Mouse (Mus musculus) cerebellum, postnatal 36 days (tissue): Measurements from ENCODE around the gene Zbtb22.
"Not testable (repeated sequence)": the region's sequence is repeated elsewhere in the genome, so short reads cannot be mapped to it uniquely, and the experiment has no call there.

ENCODE experiments used
- DNase-seq, 2 experiments: peaks; one replicate each; pipeline ENCODE4 v3.0.0; 2021 to 2022; ENCODE audit warnings: mixed read lengths in 2 of 2

Zbtb22 gene

GRCm38 (mm10) chr17:33904835-33905234 lies 10.9 kb upstream of the Zbtb22 start, which contains the start of gene Platr17:
Gene Platr17 (plus strand): TSS chr17:33905135.
- not testable (repeated sequence) for DNase-seq

DNA sequence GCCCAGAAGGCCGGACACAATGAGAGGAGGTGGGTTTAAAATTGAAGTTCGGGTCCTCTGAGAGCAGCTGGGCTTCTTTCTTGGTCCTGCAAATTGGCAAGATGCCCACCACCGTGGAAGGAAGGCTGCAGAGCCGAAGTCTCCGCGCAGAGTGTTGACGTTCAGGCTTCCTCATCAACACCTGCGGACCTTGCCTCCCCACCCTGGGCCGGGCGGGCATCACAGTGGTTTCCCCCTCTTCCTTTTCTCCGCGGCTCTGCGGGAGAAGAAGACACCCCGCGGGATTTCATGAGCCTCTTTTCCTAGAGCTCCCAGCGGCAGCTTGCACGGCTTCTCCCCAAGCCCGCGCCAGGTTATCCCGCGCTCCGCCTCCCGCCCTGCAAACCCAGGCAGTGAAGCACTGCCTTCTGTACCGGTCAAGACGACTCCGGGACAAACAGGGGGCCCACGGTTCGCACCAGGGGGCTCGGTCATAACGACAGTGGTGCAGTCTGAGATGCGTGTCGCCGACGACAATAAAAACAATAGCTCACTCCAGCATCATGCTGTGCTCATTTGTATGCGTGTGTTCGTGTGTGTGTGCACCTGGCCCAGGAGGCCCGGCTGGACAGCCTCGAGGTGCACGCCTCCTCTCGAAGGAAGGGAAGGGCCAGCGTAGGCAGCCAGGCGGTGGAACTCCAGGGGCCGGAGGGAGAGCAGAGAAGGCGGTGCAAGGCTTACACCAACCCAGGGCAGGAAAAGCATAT lies 7.2 kb upstream of the Zbtb22 start:
- peak; percentile 63 to 64 for DNase-seq

- peak; percentile 98 to 99 for DNase-seq
Measured at GRCm38 (mm10) chr17:33909077-33909868, 6.4 kb upstream of the Zbtb22 start, which contains the start of gene Daxx. Gene Daxx (plus strand): TSS chr17:33909414.

DNA sequence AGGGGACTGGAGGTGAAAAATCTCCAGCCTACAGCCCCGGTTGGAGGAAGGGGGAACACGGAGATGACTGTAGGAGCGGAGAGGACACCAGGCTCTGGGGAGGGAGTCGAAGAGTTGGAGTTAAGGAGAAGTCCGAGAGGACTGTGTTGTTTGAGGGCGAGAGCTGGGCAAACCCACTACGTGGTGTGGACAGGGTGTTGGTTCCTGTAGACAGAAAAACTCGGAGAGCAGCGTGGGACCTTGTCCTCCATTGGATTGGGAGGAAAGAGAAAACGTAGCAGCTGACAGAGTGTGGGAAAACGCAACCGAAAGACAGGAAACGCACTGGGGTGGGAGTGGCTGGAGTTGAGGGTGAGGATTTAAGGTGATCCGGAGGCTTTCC lies 5.8 kb upstream of the Zbtb22 start:
- DNase-seq = no peak

DNA sequence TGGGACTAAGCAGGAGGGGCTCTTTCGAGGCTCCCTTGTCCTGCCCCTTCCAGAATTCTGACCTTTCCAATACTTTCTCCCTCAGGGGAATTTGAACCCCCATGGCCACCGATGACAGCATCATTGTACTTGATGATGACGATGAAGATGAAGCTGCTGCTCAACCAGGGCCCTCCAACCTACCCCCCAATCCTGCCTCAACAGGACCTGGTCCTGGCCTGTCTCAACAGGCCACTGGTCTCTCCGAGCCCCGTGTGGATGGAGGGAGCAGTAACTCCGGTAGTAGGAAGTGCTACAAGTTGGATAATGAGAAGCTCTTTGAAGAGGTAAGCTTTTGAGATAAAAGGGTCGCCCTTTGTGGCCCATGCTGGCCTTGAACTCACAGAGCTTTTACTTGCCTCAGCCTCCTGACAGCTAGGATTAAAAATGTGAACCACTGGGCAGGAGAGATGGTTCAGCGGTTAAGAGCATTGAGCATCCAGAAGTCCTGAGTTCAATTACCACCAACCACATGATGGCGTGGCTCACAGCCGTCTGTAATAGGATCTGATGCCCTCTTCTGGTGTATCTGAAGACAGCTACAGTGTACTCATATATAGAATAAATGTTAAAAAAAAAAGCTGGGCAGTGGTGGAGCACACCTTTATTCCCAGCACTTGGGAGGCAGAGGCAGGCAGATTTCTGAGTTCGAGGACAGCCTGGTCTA lies 5.2 kb upstream of the Zbtb22 start:
- DNase-seq = no peak

GRCm38 (mm10) chr17:33911052-33911812 lies 4.5 kb upstream of the Zbtb22 start:
- no peak for DNase-seq

DNA sequence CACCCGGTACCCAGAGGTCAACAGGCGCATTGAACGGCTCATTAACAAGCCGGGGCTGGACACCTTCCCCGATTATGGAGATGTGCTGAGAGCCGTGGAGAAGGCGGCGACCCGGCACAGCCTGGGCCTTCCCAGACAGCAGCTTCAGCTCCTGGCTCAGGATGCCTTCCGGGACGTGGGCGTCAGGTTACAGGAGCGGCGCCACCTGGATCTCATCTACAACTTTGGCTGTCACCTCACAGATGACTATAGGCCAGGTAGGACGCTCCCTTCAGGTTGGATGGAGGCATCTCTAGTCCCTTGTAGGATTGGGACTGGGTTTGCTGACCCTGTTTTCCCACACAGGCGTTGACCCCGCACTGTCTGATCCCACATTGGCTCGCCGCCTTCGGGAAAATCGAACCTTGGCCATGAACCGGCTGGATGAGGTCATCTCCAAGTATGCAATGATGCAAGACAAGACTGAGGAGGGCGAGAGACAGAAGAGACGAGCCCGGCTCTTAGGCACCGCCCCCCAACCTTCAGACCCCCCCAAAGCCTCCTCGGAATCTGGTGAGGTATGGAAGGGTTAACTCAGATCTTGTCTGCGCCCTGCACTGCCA lies 3.8 kb upstream of the Zbtb22 start:
- DNase-seq = no peak

- no peak for DNase-seq
Measured at GRCm38 (mm10) chr17:33913264-33913663, 2.4 kb upstream of the Zbtb22 start.

GRCm38 (mm10) chr17:33913905-33914304 lies 1.8 kb upstream of the Zbtb22 start:
- no peak for DNase-seq

GRCm38 (mm10) chr17:33914969-33915391 lies 724 bp upstream of the Zbtb22 start:
- DNase-seq = no peak

DNA sequence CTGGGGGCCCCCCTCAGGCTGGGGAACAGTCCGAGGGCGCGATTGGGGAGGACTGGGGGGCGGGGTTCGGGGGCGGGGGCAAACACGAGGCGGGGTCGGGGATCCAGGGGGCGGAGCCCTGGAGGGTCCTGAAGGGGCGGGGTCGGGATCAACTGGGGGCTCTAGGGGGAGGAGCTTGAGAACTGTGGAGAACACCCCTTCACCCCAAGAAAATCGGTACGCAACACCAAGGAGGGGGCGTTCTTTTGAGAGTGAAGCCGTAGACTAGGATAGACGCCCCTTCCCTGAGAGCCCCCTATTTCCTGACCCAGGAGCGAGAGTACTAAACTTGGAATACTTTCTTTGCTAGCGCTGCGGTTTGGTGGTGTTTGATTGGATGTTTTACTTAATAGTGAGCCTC lies 590 bp downstream of the Zbtb22 start:
- no peak for DNase-seq

- DNase-seq = no peak
Measured at GRCm38 (mm10) chr17:33916847-33917655, 1.3 kb downstream of the Zbtb22 start.

GRCm38 (mm10) chr17:33917656-33918292 lies 2.1 kb downstream of the Zbtb22 start:
- no peak for DNase-seq

DNA sequence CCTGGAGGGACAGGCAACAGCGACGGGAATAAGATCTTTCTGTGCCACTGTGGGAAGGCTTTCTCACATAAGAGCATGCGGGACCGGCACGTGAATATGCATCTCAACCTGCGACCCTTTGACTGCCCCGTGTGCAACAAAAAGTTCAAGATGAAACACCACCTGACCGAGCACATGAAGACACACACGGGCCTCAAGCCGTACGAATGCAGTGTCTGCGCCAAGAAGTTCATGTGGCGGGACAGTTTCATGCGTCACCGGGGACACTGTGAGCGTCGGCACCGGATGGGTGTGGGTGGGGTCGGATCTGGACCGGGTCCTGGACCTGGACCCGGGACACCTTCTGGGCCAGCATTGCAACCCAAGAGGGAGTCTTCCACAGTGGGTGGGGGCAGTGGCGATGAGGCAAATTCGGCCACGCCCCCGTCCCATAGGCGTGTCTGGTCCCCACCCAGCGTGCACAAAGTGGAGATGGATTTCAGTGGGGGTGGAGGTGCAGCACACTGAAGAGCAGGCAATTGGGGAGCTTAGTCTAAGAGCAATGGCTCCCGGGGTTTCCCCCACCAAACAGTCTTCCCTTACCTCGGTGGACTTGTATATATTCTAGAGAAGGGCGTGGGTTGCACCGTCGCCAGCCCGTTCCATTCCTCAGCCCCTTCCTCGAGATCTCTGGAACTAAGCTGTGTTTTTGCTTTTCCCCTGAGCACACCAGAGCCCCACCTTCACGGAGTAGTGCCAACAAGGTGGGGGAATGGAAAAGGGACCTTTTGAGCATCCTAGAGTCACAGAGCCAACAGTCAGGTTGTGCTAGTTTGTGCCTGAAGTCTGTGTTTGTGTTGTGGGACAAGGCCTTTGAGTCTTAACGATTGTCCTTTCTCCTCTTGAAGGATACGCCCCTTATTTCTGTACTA lies 2.8 kb downstream of the Zbtb22 start:
- DNase-seq = no peak

GRCm38 (mm10) chr17:33919351-33920281 lies 3.9 kb downstream of the Zbtb22 start:
- peak; percentile 55 to 64 for DNase-seq

- DNase-seq = peak; percentile 88 to 92
Measured at GRCm38 (mm10) chr17:33920282-33921097, 4.8 kb downstream of the Zbtb22 start.

- no peak for DNase-seq
Measured at GRCm38 (mm10) chr17:33921361-33921760, 5.7 kb downstream of the Zbtb22 start.
